Mouse (Mus musculus) 416B (cell line): ENCODE measurements at regions not wholly inside any gene's neighbourhood (a gene's known extent, or its start where the extent isn't known, plus 50 kb on each side); places are given as distances from the start of the nearest gene placed in this dataset.
A peak's percentile ranks its signal among the peaks of the same experiment; 100 is the strongest.
"Not testable (repeated sequence)": the region's sequence is repeated elsewhere in the genome, so short reads cannot be mapped to it uniquely, and the experiment has no call there.

ENCODE experiments used
- DNase-seq: peaks from one replicate; pipeline ENCODE4 v3.0.0; 2011; ENCODE audit warnings: low read depth

DNA sequence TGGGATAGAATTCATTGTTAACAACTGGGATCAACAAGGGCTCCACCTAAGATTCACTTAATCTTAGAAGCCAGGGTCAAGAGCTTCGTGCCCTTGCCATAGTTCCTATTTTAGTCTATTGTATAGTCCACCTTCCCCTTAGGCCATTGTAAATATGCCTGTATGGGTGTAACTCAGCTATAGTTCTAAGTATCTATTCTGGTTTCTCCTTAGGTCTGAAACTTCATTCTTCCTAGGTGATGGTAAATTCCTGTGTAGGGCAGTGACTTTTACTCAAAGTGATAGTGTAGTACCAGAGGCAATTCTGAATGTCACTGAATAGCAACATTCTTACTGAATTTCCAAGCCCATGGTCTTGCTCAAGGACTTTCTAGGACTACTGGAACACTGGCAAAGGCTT, 989.4 kb downstream of the Ankrd7 start:
- not testable (repeated sequence) for DNase-seq

GRCm38 (mm10) chr6:19864101-19864500, 998.0 kb downstream of the Ankrd7 start:
- no peak for DNase-seq

DNA sequence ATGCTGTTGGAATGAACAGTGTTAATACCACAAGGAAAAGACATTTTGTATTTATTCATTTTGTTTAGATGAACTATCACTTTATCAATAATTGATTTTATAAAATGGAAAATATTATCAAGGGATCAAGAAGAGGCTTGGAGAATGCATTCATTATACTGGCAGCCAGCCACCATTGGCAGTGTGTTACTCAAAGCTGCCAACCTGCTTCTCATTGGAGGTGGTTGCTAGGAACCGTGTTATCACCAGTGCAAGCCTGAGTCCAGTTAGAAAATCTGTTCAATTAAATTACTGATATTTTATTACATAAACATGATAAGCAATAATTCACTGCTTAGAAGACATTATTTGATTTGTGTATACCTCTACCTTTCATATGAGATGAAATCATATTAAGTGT, 1003.6 kb downstream of the Ankrd7 start:
- DNase-seq: no peak

DNA sequence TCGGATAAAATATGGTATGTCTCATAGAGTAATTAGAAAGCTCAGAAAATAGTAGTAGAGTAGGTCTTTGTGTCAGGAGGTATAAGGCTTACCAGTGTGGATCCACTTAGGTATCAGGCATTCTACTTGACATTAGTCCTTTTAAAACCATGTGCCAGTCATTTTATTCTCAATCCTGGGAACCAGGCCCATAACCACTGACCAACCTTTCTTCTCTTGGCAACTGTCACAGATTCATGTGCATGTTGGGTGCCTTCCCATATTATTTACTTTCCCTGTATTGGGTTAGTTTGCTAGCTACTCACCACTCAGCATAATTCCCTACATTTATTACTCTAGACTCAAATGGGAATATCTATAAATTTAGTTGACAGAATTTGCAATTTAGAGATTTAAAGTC, 1045.1 kb downstream of the Ankrd7 start:
- no peak for DNase-seq

DNA sequence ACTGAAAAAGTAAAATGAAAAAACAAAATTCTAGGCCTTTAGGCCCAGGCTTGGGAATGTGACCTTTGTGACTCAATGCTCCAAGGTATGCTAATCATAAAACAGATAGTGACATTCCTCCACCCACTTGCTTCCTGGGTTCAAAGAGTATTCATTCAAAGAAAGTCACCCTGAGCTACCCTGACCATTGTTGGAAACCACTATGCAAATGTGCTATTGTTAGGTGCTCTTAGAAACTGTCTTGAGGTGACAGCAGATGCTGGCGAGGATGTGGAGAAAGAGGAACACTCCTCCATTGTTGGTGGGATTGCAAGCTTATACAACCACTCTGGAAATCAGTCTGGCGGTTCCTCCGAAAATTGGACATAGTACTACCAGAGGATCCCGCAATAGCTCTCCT, 1075.7 kb downstream of the Ankrd7 start:
- DNase-seq: not testable (repeated sequence)

- DNase-seq: no peak
These were observed 1078.2 kb downstream of the Ankrd7 start for GRCm38 (mm10) chr6:19944334-19944733.

GRCm38 (mm10) chr6:19945693-19946092, 1079.6 kb downstream of the Ankrd7 start:
- DNase-seq: no peak

DNA sequence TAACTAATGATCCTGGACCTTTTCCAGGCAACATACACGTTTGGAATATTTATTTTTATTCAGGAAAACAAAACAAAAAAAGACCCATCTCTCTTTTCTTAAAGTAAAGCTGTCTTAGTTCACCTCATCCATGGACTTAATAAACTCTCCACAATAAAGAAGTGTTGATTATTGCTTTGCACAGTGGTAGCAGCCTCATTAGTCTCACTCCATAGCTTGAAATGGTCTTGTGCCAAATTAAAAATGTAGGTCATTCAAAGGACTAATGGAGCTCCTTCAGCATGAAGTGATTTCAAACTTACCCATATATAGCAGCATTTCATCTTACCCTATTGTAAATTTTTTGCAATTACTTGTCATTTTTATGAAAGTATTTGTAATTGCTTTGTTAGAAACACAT, 1109.8 kb downstream of the Ankrd7 start:
- DNase-seq: no peak

DNA sequence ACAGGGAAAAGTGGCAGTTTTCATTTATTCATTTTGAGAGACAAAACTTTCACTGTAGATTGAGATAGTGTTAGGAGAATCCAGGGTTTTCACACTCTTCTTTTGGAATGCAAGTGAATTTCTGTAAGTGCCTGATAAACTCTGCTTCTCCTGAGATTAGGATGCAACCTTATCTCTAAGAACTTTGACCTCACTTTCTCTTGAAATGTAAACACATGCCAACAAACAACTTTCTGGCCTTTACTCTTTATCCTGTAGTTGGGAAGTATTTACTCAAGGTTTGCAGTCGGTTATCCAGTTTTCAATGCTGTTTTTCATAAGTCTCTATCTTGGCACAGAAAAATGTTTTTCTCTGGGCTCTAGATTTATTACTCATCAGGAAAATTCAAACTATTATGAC, 1125.7 kb downstream of the Ankrd7 start:
- no peak for DNase-seq

- no peak for DNase-seq
These were observed 1162.3 kb downstream of the Ankrd7 start for GRCm38 (mm10) chr6:20028466-20028865.

DNA sequence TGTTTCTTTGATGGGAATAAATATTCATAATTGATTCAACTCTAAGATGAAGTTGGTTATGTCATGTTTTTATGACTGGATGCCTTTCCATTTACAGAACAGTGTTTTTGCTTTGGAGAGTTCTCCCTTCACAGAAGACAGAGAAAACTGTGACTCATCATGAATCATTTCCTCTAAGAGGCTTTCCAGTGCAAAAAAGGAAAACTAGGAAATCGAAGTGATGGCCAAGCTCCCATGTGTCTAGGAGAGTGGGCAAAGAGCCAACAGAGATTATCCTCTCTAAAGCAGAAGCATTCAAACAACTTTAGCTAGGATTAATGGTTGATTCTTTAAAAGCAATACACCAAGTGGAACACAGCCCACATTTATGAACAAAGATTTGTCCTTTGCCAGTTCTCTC, 1171.7 kb downstream of the Ankrd7 start:
- DNase-seq: peak; percentile 70

GRCm38 (mm10) chr6:20078666-20079065, 1136.6 kb upstream of the Kcnd2 start:
- DNase-seq: no peak

DNA sequence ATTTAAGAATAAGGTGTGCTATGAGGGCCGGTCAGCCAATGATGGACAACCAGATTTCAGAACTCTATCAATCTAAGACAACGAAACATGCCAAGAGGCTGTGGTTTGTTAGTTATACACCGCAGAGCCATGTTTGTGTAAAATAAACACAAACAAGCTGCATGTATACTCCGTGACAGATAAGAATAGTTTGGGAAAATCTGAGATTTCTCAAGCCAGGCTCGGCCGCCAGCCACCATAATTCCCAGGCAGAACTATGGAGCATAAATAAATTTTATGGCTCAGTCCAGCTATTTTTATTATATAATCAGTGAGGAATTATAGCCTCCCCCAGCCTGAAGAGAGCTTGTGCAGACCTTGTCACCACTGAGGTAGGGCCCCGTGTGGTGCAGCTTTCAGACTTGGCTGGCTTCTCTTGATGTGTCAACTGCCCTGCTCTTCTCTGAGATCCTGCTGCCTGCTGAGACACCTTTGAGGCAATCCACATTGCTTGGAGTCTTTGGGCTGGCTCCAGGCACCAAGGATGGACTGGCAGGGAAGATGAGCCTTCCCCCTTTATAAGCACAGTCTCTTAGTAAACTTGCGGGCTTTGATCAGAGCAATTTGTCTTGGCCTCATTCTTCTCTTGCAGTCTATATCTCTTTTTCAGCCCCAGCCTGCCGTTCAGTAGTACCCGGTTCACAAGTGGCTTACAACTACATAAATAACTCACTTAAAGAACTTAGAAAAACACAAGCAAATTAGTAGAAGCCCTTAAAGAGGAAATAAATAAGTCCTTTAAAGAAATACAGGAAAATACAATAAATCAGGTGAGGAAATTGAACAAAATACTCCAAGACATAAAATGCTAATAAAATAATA, 1123.0 kb upstream of the Kcnd2 start:
- no peak for DNase-seq

GRCm38 (mm10) chr6:20133991-20134390, 1081.3 kb upstream of the Kcnd2 start:
- DNase-seq: not testable (repeated sequence)

GRCm38 (mm10) chr6:20137546-20137945, 1077.8 kb upstream of the Kcnd2 start:
- no peak for DNase-seq
